Mouse (Mus musculus) thymus, adult 18-20 months (tissue): ENCODE measurements at regions not wholly inside any gene's neighbourhood (a gene's known extent, or its start where the extent isn't known, plus 50 kb on each side); places are given as distances from the start of the nearest gene placed in this dataset.

Source experiments
- DNase-seq, 2 experiments: peaks; one replicate each; pipeline ENCODE4 v3.0.0; 2022; ENCODE audit warnings: mixed read lengths in 2 of 2

- DNase-seq = no peak
Measured at GRCm38 (mm10) chr5:149909108-149909739, 109.3 kb upstream of the Rxfp2 start.

GRCm38 (mm10) chr5:149909971-149910370 is 108.5 kb upstream of the Rxfp2 start:
- no peak for DNase-seq

- DNase-seq = no peak
Measured at GRCm38 (mm10) chr5:149911968-149912367, 106.5 kb upstream of the Rxfp2 start.

- no peak for DNase-seq
Measured at GRCm38 (mm10) chr5:149915761-149916160, 102.7 kb upstream of the Rxfp2 start.

DNA sequence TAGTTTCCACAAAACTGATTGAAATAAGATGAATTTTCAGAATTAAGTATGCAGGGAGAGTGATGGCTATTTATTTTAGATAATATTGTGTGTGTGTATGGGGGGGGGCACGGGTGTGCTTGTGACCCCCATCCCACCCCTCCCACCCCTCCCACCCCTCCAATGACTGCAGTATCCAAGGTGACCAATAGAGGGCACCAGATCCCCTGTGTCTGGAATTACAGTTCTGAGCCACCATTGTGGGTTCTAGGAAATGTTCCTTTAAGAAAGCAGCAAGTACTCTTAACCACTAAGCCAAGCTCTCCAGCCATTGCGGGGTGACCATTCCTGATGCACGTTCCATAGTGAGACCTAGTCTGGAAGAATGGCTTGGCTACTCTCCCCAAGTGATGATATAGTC is 101.1 kb upstream of the Rxfp2 start:
- no peak for DNase-seq

- DNase-seq = no peak
Measured at GRCm38 (mm10) chr5:149919097-149919496, 99.4 kb upstream of the Rxfp2 start.

DNA sequence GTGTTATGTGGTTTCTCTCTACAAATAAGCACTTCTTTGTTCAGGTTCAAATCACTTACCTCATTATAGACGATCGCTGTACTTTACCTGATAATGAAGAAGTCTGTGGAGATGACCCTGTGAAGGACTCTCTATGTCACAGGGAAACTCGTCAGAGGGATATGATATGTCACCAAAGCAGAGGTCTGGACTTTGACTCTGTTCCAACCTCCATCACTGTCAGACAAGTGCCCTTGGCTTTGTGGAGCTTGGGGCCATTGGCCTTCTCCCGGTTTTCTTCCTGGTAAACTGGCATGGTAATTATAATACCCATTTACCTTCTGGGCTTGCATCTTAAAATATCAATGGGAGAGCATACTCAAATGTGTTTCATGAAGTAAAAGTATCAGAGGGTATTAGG is 98.1 kb upstream of the Rxfp2 start:
- DNase-seq = no peak

DNA sequence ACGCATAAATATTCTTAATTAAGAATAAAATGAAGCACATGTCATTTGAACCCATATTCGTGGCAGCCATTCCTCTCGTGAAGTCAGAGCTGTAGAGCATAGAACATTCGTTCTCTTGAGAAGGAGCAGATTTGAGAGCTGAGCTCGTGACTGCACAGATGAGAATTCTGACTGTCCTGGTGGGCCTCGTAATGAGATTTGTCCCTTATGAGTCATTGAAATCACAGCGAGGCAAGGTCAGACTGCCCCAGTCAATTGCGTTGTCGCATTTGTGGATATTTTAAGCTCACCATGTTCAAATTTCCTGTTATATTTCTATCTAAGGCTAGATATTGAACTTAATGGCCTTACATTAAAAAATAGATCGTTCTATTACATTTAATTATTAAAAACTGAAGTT is 94.0 kb upstream of the Rxfp2 start:
- no peak for DNase-seq

DNA sequence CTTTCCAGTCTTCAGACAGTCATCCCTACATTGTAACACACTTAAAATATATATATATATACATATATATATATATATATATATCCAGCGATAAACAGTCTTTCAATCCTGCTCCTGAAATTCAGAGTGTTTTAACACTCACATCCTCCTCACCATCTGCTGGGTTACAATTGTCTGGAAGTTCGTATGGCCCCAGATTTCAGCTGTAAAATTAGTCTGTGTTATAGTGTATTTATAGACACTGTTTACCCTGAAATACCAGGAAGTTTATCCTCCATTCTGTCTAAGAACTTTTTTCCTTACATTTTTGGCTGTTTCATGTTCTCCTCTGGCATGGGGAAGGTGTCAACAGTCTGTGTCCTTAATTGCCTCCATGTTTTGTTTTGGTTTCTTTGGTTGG is 91.7 kb upstream of the Rxfp2 start:
- no peak for DNase-seq

DNA sequence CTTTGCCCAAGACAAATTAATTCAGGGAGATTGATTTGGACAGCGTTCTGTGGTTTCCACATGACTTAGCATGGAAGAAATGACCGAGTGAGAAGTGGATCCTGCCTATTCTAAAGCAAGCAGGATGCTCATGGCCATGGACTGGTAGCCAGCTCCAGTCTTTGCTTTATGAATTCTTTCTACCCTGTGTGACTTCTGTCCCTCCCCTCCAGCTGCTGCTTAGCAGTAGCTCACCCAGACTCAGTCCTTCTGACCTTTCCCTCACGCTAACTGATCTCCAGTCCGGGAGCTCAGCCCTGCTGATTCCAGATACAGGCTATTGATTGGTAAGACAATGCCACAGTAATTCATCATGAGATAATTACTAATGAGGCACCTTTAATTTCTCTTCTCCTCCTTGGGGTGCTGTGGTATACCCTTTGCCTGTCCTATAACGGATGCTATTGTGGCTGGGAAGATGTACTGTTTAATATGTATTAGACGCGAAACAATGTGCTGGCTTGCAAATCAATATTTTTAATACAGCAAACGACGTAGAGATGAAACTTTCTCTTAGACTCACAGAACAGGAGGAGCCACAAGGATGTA is 86.8 kb upstream of the Rxfp2 start:
- no peak for DNase-seq

DNA sequence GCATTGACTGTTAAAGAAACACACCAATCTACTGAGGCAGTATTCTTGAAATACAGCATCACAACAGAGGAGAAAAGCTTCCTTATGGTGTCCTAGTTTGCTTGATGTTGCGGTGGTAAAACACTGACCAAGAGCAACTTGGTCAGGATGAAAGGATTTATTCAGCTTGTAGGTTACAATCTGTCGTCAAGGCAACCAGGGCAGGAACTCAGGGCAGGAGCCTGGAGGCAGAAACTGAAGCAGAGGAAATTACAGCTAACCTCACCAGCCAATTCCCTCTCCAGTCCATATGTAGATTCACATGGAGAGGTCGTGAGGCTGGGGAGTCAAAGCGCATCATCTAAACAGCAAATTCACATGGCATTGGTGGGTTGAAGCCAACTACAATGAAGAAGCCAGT is 86.3 kb upstream of the Rxfp2 start:
- DNase-seq = no peak

- DNase-seq = no peak
Measured at GRCm38 (mm10) chr5:149945651-149946050, 72.8 kb upstream of the Rxfp2 start.

- no peak for DNase-seq
Measured at GRCm38 (mm10) chr5:149947491-149947890, 71.0 kb upstream of the Rxfp2 start.

- no peak for DNase-seq
Measured at GRCm38 (mm10) chr5:149956931-149957330, 61.5 kb upstream of the Rxfp2 start.

DNA sequence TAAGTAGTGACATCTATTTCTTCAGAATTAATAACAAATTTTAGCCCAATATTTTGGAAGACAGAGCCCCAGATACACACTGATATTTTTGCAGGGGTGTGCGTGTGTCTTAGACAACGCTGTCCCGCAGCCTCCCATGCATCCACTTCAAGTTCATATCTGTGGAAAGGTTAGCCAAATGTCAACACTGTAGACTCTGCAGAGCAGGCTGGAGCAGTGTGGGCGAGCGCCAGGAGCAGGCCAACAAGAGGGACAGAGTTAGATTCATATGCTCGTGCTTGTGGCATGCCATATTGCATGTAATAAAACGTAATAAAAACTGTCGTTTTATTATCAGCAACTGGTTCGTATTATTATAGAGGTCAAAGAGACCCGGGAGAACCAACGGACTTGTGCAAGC is 57.3 kb upstream of the Rxfp2 start:
- DNase-seq = no peak

DNA sequence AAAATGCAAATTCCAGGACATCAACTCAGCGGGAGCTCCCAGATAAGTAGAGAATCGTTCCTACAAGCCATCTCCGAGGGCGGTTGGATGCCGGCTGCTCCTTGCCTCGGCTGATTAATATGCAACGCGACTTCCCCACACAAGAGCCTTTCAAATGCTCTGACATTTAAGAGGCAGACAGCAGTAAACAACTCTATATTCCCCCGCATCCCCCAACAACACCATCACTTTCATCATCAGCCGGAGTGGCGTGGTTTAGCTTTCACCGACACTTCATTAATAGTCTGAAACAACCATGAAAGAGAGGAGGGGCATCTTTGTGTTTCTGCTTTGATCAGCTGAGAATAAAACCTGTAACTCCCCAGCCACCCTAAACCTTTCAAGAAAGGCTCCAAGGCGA is 53.7 kb upstream of the Rxfp2 start:
- DNase-seq = no peak
